Mouse (Mus musculus) embryonic facial prominence, embryonic 14.5 days (tissue): ENCODE measurements around the gene Bend6. TPM values are rescaled to one million over a fixed set of nuclear protein-coding genes. Genes with fewer than 3 reads are reported as not detected.

ENCODE experiments used
- ATAC-seq: fragments of 200-750 bp; cut with Nextera tagmentation; 2 replicates; pipeline ENCODE4 v1.8.0; 2017; ENCODE audit warnings: low read depth, moderate number of reproducible peaks, moderate TSS enrichment
- DNase-seq: peaks from one replicate; pipeline ENCODE4 v3.0.0-alpha.2; 2015; ENCODE audit warnings: low spot score
- H3K27ac ChIP-seq: fragments of 300-500 bp; sonication (generic); replicated peaks from 2 replicates; pipeline ENCODE4 v1.5.1; 2014; ENCODE audit warnings: low read depth, mild to moderate bottlenecking, low read length, moderate library complexity
- H3K27me3 ChIP-seq: fragments of 300-500 bp; sonication (generic); replicated peaks from 2 replicates; pipeline ENCODE4 v1.6.1; 2014; ENCODE audit warnings: low read length; ENCODE audit not compliant: control insufficient read depth, insufficient read depth
- H3K36me3 ChIP-seq: fragments of 300-500 bp; sonication (generic); 2 replicates; pipeline ENCODE4 v1.6.1; 2014; ENCODE audit warnings: low read length, mixed read lengths; ENCODE audit not compliant: control insufficient read depth, insufficient read depth
- H3K4me1 ChIP-seq: fragments of 300-500 bp; sonication (generic); 2 replicates; pipeline ENCODE4 v1.6.1; 2014; ENCODE audit warnings: antibody characterized with exemption, low read length; ENCODE audit not compliant: control insufficient read depth, insufficient read depth
- H3K4me2 ChIP-seq: fragments of 300-500 bp; sonication (generic); 2 replicates; pipeline ENCODE4 v1.6.1; 2014; ENCODE audit warnings: low read depth, mild to moderate bottlenecking, low read length, moderate library complexity, mixed read lengths
- H3K4me3 ChIP-seq: fragments of 300-500 bp; sonication (generic); 2 replicates; pipeline ENCODE4 v1.5.1; 2014; ENCODE audit warnings: low read depth, mild to moderate bottlenecking, low read length
- H3K9ac ChIP-seq: fragments of 300-500 bp; sonication (generic); 2 replicates; pipeline ENCODE4 v1.6.1; 2014; ENCODE audit warnings: low read depth, mild to moderate bottlenecking, low read length, moderate library complexity, mixed read lengths
- H3K9me3 ChIP-seq: fragments of 300-500 bp; sonication (generic); 2 replicates; pipeline ENCODE4 v1.6.1; 2016; ENCODE audit warnings: low read length; ENCODE audit not compliant: control insufficient read depth
- WGBS: fragments of 180-500 bp; shearing (Covaris S2); extraction: QIAGEN DNeasy Blood & Tissue Kit; methylation state at CpG from one replicate; pipeline ENCODE4 v1.1.7; 2014; 5-methylcytosine and 5-hydroxymethylcytosine counted together
- polyA plus RNA-seq: library from polyadenylated mRNA; unstranded; fragments of >200 nt; fragmentation: Nextera tagmentation; extraction: Ambion mirVana; gene quantifications from 2 replicates; pipeline ENCODE4 v1.2.1, GENCODE M21; 2014

The Bend6 gene
- 2.0 and 2.4 TPM in 2 replicates for polyA plus RNA-seq

DNA sequence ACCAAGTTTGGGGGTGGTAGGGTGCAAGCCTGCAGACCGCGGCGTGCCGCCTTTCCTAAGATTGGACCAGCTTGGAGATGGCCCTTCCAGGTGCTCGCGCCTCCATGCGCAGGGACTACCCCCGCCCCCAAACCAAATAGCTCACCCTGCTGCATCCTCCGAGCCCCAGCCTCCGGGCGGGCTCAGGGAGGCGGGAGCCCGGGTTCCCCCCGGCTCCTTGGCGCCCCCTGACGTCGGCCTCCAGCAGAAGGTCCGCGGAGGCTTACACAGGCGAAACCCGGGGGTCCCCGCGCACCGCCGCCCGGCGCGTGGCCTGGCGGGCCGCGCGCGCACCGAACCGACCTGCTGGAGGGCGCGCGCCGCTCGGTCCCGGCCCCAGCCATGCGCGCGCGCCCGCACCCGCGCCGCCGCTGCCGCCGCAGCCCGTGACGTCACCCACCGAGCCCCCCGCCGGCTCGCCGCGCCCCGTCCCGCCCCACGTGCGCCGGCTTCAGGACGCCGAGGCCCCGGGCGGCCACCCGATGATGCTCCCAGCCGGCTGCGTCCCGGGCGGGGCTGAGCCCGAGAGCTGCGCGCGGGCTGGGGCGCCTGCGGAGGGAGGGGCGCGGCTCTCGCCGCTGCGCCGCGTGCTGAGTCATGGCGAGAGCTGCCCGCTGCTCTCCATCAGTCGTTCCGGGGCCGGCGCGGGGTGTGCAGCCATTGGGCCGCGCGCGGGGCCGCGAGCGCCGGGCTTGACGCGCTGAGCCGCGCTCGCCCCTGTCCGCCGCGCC is at the start of gene Bend6:
TSS of gene Bend6 (minus strand) at position 396 of the 770 bp plus-strand sequence.
- DNase-seq (peak; percentile 83), ATAC-seq (peak; percentile 86)
- Histone ChIP-seq H3K4me3 (peak within 1 kb of the TSS; percentile 66), H3K9ac (peak within 1 kb of the TSS; percentile 70), H3K4me1 (peaks cover 10% of the 10 kb centered on the region; the same call in 1 of the 2 replicates), H3K27ac (no peak within 1 kb of the TSS), H3K36me3 (no peaks in the 10 kb centered on the region), H3K4me2 (peak within 1 kb of the TSS; percentile 91), H3K9me3 (no peaks in the 10 kb centered on the region), H3K27me3 (peaks cover 18% of the 10 kb centered on the region)
- WGBS = 1% methylated on average over 19 of the region's 110 CpGs

DNA sequence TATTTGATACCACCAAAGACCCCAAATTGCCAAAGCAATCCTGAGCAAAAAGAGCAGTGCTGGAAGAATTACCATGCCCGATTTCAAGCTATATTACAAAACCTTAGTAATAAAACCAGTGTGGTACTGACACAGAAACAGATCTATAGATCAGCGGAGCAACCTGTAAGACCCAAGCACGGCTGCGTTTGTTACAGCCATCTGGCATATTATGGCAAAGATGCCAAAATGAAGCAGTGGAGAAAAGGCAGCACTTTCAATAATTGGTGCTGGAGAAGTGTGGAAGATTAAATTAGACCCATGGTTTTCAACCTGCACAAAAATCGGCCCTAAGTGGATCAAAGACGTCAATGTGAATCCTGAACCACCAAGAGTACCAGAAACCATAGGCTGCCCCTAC is 48.0 kb upstream of the Bend6 start:
- Histone ChIP-seq H3K9me3 (peaks cover 4% of the 10 kb centered on the region; the same call in 1 of the 2 replicates), H3K36me3 (no peaks in the 10 kb centered on the region), H3K27me3 (no peaks in the 10 kb centered on the region), H3K4me1 (no peaks in the 10 kb centered on the region), H3K9ac (no peak overlapping the region), H3K4me2 (no peak overlapping the region), H3K27ac (no peak overlapping the region), H3K4me3 (no peak overlapping the region)
- WGBS = 94% methylated on average over 6 of the region's 6 CpGs
- DNase-seq (no peak), ATAC-seq (no peak)

DNA sequence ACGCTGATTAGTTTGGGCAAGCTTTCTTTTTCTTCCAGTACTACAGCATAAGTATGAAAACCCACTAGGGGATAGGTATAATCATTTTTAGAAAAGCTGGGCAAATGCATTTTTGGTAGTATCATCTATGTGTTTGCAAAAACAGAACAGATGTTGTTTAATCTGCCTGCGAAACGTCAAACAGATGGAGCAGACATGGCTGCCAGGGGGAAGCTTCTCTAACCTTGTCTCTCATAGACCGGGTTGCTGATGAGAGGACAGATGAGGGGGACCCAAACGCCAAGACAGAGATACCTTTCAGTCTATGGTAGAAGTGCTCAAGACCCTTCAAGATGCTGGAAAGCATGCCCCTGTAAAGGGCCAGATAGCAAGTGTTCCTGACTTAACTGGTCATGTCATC is 40.9 kb upstream of the Bend6 start:
- no peak overlapping the region for H3K27ac ChIP-seq
- WGBS = 53% methylated on average over 5 of the region's 5 CpGs
- no peak overlapping the region for H3K4me2 ChIP-seq
- DNase-seq = peak; percentile 19
- H3K36me3 ChIP-seq = no peaks in the 10 kb centered on the region
- no peaks in the 10 kb centered on the region for H3K4me1 ChIP-seq
- H3K9ac ChIP-seq = no peak overlapping the region
- no peaks in the 10 kb centered on the region for H3K27me3 ChIP-seq
- H3K4me3 ChIP-seq = no peak overlapping the region
- ATAC-seq = no peak
- peaks cover 4% of the 10 kb centered on the region; the same call in 1 of the 2 replicates for H3K9me3 ChIP-seq

DNA sequence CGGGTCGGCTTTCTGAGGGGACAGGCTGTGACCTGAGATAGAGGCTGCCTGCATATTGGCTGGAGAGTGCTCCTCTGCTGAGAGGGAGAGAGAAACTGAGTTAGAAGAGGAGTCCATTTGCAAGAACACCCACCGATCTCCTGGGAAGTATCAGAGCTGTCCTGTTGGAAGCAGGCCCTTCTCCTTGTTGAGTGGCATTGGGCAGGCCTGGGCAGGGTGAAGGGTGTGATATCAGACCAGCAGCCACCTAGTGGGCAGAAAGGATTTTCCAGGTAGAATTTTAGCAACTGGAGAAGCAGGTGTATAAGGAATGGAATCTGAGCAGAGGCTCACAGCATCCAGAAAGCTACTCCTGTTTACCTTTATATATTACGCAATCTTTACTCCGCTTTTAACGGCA is 40.2 kb upstream of the Bend6 start:
- DNase-seq (no peak), ATAC-seq (no peak)
- H3K4me3 ChIP-seq = no peak overlapping the region
- no peaks in the 10 kb centered on the region for H3K4me1 ChIP-seq
- H3K36me3 ChIP-seq = no peaks in the 10 kb centered on the region
- no peaks in the 10 kb centered on the region for H3K27me3 ChIP-seq
- H3K9me3 ChIP-seq = peaks cover 4% of the 10 kb centered on the region; the same call in 1 of the 2 replicates
- no peak overlapping the region for H3K27ac ChIP-seq
- 87% methylated on average over 6 of the region's 6 CpGs for WGBS
- H3K9ac ChIP-seq = no peak overlapping the region
- no peak overlapping the region for H3K4me2 ChIP-seq

DNA sequence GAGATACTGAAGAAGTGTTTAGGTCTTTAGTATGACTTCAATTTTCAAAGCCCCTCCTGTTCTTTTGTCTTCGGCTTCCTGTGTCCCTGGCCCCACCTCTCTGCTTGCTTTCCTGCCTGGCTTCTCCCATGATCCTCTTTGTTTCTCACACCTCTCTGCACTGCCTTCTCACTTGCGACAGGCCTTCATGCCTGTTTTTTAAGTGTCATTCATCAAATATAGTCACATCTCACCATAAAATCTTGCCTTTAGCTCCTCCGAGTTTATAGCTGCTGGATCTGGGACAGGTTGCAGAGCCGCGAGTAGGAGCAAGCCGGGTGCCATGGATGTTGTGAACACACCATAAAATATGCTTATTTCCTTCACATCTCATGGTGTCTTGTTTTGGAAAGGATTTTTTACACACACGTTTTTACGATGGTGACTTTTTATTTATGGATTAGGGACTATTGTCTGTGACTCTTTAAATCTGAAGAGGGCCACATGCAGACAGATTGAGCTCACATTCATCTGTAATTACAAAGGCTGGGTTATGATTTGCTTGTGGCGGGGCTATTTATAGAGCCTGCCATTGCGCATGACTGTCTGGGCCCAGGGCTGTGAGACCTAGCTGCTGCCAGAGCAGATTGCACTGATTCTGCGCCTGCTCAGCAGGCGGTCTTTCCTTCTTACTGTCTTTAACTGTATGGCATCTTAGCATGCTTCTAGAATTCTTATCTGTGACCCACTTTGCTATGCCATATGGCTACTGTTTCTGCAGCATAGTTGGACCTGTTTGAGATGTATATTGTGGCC is 39.2 kb upstream of the Bend6 start:
- no peak overlapping the region for H3K9ac ChIP-seq
- H3K27ac ChIP-seq = no peak overlapping the region
- no peaks in the 10 kb centered on the region for H3K9me3 ChIP-seq
- no peak overlapping the region for H3K4me3 ChIP-seq
- no peaks in the 10 kb centered on the region for H3K36me3 ChIP-seq
- no peaks in the 10 kb centered on the region for H3K4me1 ChIP-seq
- 77% methylated on average over 12 of the region's 12 CpGs for WGBS
- H3K27me3 ChIP-seq = no peaks in the 10 kb centered on the region
- H3K4me2 ChIP-seq = no peak overlapping the region
- ATAC-seq = peak; percentile 30; the same call in 1 of the 2 replicates
- DNase-seq = peak; percentile 50

DNA sequence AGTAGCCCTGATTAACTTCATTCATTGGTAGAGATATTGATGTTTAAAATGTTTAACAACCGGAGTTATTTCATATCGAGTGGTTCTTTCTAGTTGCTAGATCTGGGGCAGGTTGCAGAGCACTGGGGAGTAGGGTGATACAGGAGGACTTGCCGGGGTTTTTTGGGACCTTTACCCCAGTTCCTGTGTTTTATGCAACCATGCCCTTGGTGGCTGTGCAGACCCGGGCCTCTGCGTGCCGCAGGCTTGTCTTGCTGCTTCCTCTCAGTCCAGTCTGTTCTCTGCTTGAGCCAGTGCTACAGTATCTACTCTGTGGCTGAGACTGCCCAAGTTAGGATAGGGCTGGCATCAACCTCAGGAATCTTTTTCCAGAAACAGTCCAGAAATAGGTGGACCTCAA is 38.1 kb upstream of the Bend6 start:
- Histone ChIP-seq H3K4me1 (no peaks in the 10 kb centered on the region), H3K9me3 (no peaks in the 10 kb centered on the region), H3K36me3 (no peaks in the 10 kb centered on the region), H3K27me3 (no peaks in the 10 kb centered on the region), H3K4me2 (no peak overlapping the region), H3K4me3 (no peak overlapping the region), H3K9ac (no peak overlapping the region), H3K27ac (no peak overlapping the region)
- no peak for ATAC-seq
- DNase-seq = no peak
- 89% methylated on average over 6 of the region's 6 CpGs for WGBS

DNA sequence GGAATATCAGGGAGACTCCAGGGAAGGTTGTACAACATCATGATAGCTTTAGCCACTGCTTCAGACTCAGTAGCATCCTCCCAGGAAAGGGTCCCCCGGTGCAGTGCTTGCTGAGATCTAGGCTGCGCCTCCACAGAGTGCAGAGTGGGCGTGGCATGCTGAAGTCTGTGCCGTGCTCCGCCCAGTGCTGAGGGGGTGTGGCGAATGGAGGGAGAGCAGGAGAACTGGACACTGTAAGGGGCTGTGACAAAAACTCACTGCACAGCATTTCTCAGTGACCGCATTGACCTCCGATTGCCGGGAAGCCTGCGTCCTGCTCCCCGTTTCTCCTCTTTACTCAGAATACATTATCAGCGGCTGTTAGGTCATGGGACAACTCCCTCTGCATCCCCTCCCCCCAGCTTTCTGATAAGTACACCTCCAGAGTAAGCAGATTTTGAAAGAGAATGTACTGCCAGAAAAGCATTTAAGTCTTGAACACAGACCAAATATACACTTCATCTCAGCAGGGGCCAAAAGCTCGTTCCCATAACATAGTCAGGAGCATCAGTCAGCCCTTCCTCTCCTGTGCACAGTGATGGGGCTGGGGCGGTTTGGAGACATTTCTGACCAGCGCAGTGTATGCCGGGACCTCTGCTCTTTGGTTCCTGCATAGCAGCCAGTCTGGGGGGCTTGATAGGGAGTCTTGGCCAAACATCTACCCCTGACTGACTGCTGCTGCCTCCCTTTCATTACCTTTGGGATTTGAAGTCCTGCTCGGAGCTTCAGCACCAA is 37.5 kb upstream of the Bend6 start:
- Histone ChIP-seq H3K9me3 (no peaks in the 10 kb centered on the region), H3K36me3 (no peaks in the 10 kb centered on the region), H3K4me2 (peak overlapping the region; percentile 23; the same call in 1 of the 2 replicates), H3K4me3 (no peak overlapping the region), H3K27ac (no peak overlapping the region), H3K9ac (no peak overlapping the region), H3K27me3 (no peaks in the 10 kb centered on the region), H3K4me1 (no peaks in the 10 kb centered on the region)
- ATAC-seq (no peak), DNase-seq (no peak)
- WGBS = 68% methylated on average over 17 of the region's 17 CpGs

DNA sequence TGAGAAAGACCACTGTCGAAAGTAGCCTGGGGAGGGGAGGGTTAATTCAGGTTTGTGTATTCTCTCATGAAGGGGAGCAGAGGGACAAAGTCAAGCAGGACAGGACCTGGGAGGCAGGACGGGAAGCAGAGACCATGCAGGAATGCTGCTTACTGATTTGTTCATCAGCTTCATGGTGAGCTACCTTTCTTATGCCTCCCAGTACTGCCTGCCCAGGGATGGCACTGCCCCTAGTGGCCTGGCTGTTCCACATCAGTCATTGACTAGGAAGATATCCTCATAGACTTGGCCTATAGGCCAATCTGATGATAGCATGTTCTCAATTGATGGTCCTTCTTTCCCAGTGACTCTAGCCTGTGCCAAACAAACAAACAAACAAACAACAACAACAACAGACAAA is 36.3 kb upstream of the Bend6 start:
- Histone ChIP-seq H3K27ac (no peak overlapping the region), H3K9ac (no peak overlapping the region), H3K4me1 (no peaks in the 10 kb centered on the region), H3K4me2 (no peak overlapping the region), H3K36me3 (no peaks in the 10 kb centered on the region), H3K27me3 (no peaks in the 10 kb centered on the region), H3K4me3 (no peak overlapping the region), H3K9me3 (no peaks in the 10 kb centered on the region)
- WGBS = 81% methylated on average over 2 of the region's 2 CpGs
- ATAC-seq (no peak), DNase-seq (no peak)
